Mouse (Mus musculus) kidney, embryonic 15.5 days (tissue): ENCODE measurements around the gene Dok5. TPM values are rescaled to one million over a fixed set of nuclear protein-coding genes. Genes with fewer than 3 reads are reported as not detected.
A peak's percentile ranks its signal among the peaks of the same experiment; 100 is the strongest.

Experiments
- ATAC-seq: fragments of 200-750 bp; cut with Nextera tagmentation; replicated peaks from 2 replicates; pipeline ENCODE4 v1.8.0; 2017; ENCODE audit warnings: moderate TSS enrichment; ENCODE audit not compliant: low FRiP score
- H3K27ac ChIP-seq: fragments of 300-500 bp; sonication (generic); 2 replicates; pipeline ENCODE4 v1.5.1; 2015; ENCODE audit warnings: mild to moderate bottlenecking, inconsistent platforms
- H3K27me3 ChIP-seq: fragments of 300-500 bp; sonication (generic); 2 replicates; pipeline ENCODE4 v1.6.1; 2015; ENCODE audit warnings: inconsistent platforms
- H3K36me3 ChIP-seq: fragments of 300-500 bp; sonication (generic); 2 replicates; pipeline ENCODE4 v1.6.1; 2015; ENCODE audit warnings: inconsistent platforms
- H3K4me1 ChIP-seq: fragments of 300-500 bp; sonication (generic); 2 replicates; pipeline ENCODE4 v1.6.1; 2015; ENCODE audit warnings: inconsistent platforms
- H3K4me2 ChIP-seq: fragments of 300-500 bp; sonication (generic); 2 replicates; pipeline ENCODE4 v1.6.1; 2015; ENCODE audit warnings: moderate library complexity, mild to moderate bottlenecking, inconsistent platforms
- H3K4me3 ChIP-seq: fragments of 300-500 bp; sonication (generic); replicated peaks from 2 replicates; pipeline ENCODE4 v1.5.1; 2015; ENCODE audit warnings: mild to moderate bottlenecking, inconsistent platforms
- H3K9ac ChIP-seq: fragments of 300-500 bp; sonication (generic); 2 replicates; pipeline ENCODE4 v1.6.1; 2015; ENCODE audit warnings: mild to moderate bottlenecking, inconsistent platforms
- H3K9me3 ChIP-seq: fragments of 300-500 bp; sonication (generic); replicated peaks from 2 replicates; pipeline ENCODE4 v1.6.1; 2016; ENCODE audit warnings: inconsistent platforms
- WGBS: fragments of 180-500 bp; shearing (Covaris S2); methylation state at CpG from one replicate; pipeline ENCODE4 v1.1.7; 2015; ENCODE audit warnings: mixed read lengths; 5-methylcytosine and 5-hydroxymethylcytosine counted together
- polyA plus RNA-seq: library from polyadenylated mRNA; unstranded; fragments of >200 nt; fragmentation: Nextera tagmentation; extraction: Ambion mirVana; gene quantifications from 2 replicates; pipeline ENCODE4 v1.2.1, GENCODE M21; 2015

The Dok5 gene
- polyA plus RNA-seq, 1 experiment from 2014 or later, result 2.2 TPM

- no peaks in the 10 kb centered on the region for H3K9me3 ChIP-seq
- H3K4me3 ChIP-seq, result no peak overlapping the region
- H3K27me3 ChIP-seq, result no peaks in the 10 kb centered on the region
- H3K4me1 ChIP-seq, result no peaks in the 10 kb centered on the region
- no peak for ATAC-seq
- no peak overlapping the region for H3K9ac ChIP-seq
- no peak overlapping the region for H3K27ac ChIP-seq
- WGBS, result 93% methylated on average over 8 of the region's 8 CpGs
- no peaks in the 10 kb centered on the region for H3K36me3 ChIP-seq
- no peak overlapping the region for H3K4me2 ChIP-seq
Observed at GRCm38 (mm10) chr2:170915646-170916045, 184.0 kb downstream of the Dok5 start.

DNA sequence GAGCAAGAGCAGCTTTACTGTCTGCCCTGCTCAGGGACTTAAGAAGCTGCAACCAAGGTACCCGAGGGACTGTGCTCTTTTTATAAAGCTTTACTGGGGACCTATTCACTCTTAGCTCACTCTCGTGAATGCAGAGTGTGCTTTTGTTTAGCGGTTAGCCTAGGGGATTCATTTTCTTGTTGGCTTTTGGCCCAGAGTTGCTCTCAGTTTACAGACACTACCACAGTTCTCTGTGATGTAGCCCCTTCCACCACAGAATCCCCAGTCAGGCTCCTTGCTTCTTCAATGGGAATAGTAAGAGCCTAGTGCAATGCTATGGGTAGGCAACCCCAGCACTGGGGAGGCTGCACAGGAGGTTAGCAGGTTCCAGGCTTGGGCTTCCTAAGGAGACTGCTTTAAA lies 190.7 kb downstream of the Dok5 start:
- no peaks in the 10 kb centered on the region for H3K27me3 ChIP-seq
- 30% methylated on average over 3 of the region's 3 CpGs for WGBS
- ATAC-seq, result no peak
- H3K36me3 ChIP-seq, result no peaks in the 10 kb centered on the region
- H3K9me3 ChIP-seq, result no peaks in the 10 kb centered on the region
- no peak overlapping the region for H3K27ac ChIP-seq
- no peak overlapping the region for H3K4me2 ChIP-seq
- no peak overlapping the region for H3K4me3 ChIP-seq
- no peak overlapping the region for H3K9ac ChIP-seq
- H3K4me1 ChIP-seq, result no peaks in the 10 kb centered on the region

DNA sequence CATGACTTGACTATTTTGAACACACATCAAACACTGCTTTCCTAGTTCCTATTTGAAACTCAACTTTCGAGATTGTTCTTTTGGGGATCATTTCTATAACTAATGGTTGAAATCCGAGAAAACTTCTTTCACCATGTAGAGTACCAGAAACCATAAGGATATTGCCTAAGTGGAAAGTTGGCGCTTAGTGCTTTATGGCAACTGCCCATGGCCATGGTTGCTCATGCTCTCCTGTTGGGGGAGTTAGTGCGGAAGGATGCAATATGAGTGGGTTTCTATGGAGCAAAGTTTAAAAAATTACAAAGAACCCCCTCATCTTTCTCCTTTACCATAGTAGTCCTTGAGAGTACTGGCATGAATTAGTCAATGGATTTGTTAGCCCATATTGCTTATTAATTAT lies 192.5 kb downstream of the Dok5 start:
- no peak overlapping the region for H3K9ac ChIP-seq
- H3K4me3 ChIP-seq, result no peak overlapping the region
- WGBS, result 90% methylated on average over 4 of the region's 4 CpGs
- no peak overlapping the region for H3K4me2 ChIP-seq
- H3K27me3 ChIP-seq, result no peaks in the 10 kb centered on the region
- no peak overlapping the region for H3K27ac ChIP-seq
- H3K9me3 ChIP-seq, result no peaks in the 10 kb centered on the region
- no peak for ATAC-seq
- H3K4me1 ChIP-seq, result no peaks in the 10 kb centered on the region
- no peaks in the 10 kb centered on the region for H3K36me3 ChIP-seq

- Histone ChIP-seq H3K4me1 (no peaks in the 10 kb centered on the region), H3K27ac (no peak overlapping the region), H3K4me2 (no peak overlapping the region), H3K4me3 (no peak overlapping the region), H3K9me3 (no peaks in the 10 kb centered on the region), H3K27me3 (no peaks in the 10 kb centered on the region), H3K36me3 (no peaks in the 10 kb centered on the region), H3K9ac (no peak overlapping the region)
- WGBS, result 47% methylated on average over 9 of the region's 9 CpGs
- ATAC-seq, result 0 out of 2 replicates have a peak, but pooled peaks have one; percentile 36
Observed at GRCm38 (mm10) chr2:170926237-170926636, 194.6 kb downstream of the Dok5 start.

Other genes with a start within 250 kb of the Dok5 start
- 77.8 and 103 TPM in 2 replicates for gene Pfdn4, start 235.4 kb upstream of the Dok5 start, polyA plus RNA-seq
- 1.7 and 1.8 TPM in 2 replicates for gene Cyp24a1, start 234.7 kb upstream of the Dok5 start, polyA plus RNA-seq
- gene 4930470P17Rik, start 129.8 kb upstream of the Dok5 start, polyA plus RNA-seq, result not detected in 2 replicates